Mouse (Mus musculus) urinary bladder, postnatal 36 days (tissue): ENCODE data around the gene Tigd3.

ENCODE experiments used
- DNase-seq, 2 experiments: peaks; one replicate each; pipeline ENCODE4 v3.0.0; 2022; ENCODE audit warnings: low spot score in 2 of 2, mixed read lengths in 1 of 2

The Tigd3 gene

DNA sequence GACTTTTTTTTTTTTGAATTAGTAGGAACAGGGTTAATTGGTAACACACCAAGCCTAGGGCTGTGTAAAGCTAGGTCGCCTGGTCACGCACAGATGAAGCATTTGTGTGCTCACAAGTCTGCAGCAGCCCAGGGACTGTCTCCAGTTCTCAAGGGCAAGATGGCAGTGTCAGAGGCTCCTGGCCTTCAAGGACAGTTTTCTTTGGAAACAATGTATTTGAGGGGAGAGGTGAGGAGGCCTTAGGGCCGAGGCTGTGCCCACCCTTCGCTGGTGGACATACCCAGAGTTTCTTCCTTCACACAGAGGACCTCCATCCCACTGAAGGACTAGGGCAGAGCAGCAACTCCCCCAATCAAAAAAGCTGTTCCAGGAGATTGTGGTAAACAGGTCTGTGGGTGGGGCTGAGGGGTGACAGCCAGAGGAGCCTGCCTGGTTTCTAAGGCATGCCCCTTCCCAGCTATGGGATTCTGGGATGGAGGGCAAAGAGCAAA, 46.6 kb downstream of the Tigd3 start:
- no peak for DNase-seq

- peak; percentile 83 to 91 for DNase-seq
Observed at GRCm38 (mm10) chr19:5846557-5847305, 47.2 kb downstream of the Tigd3 start.

- DNase-seq, result no peak
Observed at GRCm38 (mm10) chr19:5846154-5846553, 47.8 kb downstream of the Tigd3 start.

DNA sequence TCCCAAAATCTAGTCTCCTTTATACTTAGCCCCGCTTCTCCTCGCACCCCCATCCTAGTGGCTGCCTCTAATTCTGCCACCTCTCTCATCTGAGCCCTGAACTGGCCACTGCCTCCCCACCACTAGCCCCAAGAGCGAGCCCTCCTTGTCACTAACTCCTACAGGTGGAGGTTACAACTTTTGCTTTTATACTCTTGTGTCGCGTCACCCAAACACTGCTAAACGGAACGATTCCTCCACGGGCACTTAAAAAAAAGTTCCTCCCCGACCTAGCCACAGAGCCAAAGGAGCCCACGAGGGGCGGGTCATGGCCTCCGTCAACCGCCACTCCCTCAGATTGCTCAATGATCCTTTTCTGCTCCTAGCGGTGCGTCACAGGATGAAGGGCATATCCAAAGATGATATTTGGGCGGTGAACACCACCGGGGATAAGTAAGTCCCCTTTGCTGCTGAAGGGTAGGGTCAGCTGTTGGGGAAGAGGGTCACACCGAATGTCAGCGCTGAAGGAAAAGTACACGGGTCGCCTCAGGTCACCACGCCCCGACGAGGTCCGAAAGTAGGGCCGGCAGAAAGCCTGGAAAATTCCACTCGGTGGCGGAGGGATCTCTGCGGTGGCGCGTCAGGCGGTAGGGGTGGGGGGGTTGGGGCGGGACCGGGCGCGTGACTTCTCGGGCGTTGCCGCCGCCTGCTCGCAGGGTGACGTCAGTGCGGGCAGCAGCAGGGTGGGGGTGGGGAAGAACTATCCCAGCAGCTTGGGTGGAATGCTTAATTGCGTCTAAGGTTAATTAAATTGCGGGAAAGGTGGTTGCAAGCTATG, 48.4 kb downstream of the Tigd3 start:
- DNase-seq, result peak; percentile 94 to 95

DNA sequence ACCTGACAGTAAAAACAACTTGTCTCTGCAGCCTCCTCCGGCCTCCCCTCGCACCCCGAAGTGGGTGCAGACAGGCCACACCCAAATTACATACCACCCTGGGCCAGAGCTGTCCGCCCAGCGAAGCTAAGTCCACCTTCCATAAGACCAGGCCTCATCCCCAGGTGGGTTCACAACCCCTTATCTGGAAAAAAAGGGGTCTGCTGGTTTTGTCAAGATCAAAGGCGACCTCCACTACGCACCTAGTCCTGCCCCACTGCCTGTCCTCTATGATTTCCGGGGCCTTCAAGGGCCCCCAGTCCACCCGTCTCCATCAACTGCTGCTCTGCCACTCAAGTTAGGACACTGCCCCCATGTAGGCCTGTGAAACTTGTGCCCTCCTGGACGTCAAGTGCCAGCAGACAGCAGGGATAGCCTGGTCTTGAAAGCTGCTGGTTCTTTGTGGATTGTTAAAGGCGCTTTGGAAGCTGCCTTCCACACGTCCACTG, 49.1 kb downstream of the Tigd3 start:
- no peak for DNase-seq

- DNase-seq, result no peak
Observed at GRCm38 (mm10) chr19:5843781-5844691, 49.9 kb downstream of the Tigd3 start.

DNA sequence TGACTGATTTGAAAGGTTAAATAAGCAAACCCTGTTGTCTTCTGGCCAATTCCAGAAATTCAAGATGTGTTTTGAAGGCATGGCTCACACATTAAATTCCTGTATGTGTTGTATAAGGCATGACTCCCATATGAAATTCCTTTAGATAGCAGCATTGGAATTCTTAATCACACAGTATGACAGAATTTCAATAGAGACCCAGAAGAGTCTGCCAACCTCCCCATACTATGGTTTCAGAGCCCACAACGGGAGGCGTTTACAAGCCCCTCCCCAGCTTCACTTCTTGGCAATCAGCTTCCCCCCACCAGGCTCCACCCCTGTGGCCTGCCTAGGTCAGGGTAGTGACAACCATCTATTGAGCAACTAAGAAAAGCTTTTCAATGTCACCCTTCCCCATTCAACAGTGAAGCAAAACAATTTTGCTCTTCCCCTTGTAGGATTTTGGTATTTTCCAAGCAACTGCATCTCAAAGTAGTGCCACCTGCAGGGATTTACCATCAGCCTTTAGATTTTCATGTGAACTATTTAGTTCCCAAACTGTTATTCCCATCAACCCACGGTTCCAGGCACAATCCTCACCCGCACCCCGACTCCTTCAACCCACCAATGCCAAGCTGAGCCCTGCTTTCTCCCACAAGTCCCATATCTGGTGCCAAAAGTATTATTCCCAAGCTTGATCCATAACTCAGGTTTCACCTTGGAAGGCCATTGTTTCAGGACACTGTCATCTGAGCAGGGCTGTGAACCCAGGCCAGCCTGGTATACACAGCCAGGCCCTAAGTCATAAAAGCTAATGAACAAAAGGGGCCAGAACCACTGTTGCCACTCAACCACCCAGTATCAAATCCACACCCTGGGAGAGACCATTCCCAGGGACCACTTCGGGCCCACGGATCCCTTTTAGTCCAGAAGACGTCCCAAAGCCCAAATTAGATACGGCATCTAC, 50.9 kb downstream of the Tigd3 start:
- DNase-seq, result no peak

GRCm38 (mm10) chr19:5841999-5842784, 51.8 kb downstream of the Tigd3 start:
- no peak for DNase-seq

- DNase-seq, result no peak
Observed at GRCm38 (mm10) chr19:5841389-5841946, 52.5 kb downstream of the Tigd3 start.
